Mouse (Mus musculus): ENCODE results near the gene Wnt5b. TPM values are rescaled to one million over a fixed set of nuclear protein-coding genes. Genes with fewer than 3 reads are reported as not detected.

The Wnt5b gene
- polyA plus RNA-seq, 1 experiment from 2014 or later = 6.8 TPM

GRCm38 (mm10) chr6:119460391-119460790 lies 83.8 kb downstream of the Wnt5b start:
- H3K4me3 ChIP-seq (ENCODE audit: low read depth, low read length) = no peak overlapping the region
- 82% methylated on average over 5 of the region's 5 CpGs for WGBS
- H3K27me3 ChIP-seq (ENCODE audit: insufficient read depth, low read length) = no peaks in the 10 kb centered on the region
- DNase-seq (no peak), ATAC-seq (ENCODE audit: insufficient read depth) (no peak)
- H3K27ac ChIP-seq (ENCODE audit: low read depth) = no peak overlapping the region
- H3K4me2 ChIP-seq = no peak overlapping the region
- no peaks in the 10 kb centered on the region for H3K36me3 ChIP-seq (ENCODE audit: insufficient read depth)
- no peak overlapping the region for H3K9ac ChIP-seq
- no peak for TF ChIP-seq CTCF (IDR thresholded peaks at IDR 0.05; ENCODE audit: low read depth)
- no peaks in the 10 kb centered on the region for H3K9me3 ChIP-seq (ENCODE audit: low read depth, low read length)
- no peaks in the 10 kb centered on the region for H3K4me1 ChIP-seq (ENCODE audit: insufficient read depth)

- Histone ChIP-seq H3K27me3 (ENCODE audit: insufficient read depth, low read length) (no peaks in the 10 kb centered on the region), H3K9me3 (ENCODE audit: low read depth, low read length) (no peaks in the 10 kb centered on the region), H3K4me2 (no peak overlapping the region), H3K4me3 (ENCODE audit: low read depth, low read length) (no peak overlapping the region), H3K27ac (ENCODE audit: low read depth) (no peak overlapping the region), H3K4me1 (ENCODE audit: insufficient read depth) (no peaks in the 10 kb centered on the region), H3K9ac (no peak overlapping the region), H3K36me3 (ENCODE audit: insufficient read depth) (no peaks in the 10 kb centered on the region)
- TF ChIP-seq CTCF (IDR thresholded peaks at IDR 0.05; ENCODE audit: low read depth) = no peak
- WGBS = 51% methylated on average over 4 of the region's 4 CpGs
- DNase-seq (no peak), ATAC-seq (ENCODE audit: insufficient read depth) (no peak)
These were observed 85.1 kb downstream of the Wnt5b start for GRCm38 (mm10) chr6:119459041-119459440.

- Histone ChIP-seq H3K9me3 (ENCODE audit: low read depth, low read length) (no peaks in the 10 kb centered on the region), H3K27me3 (ENCODE audit: insufficient read depth, low read length) (no peaks in the 10 kb centered on the region), H3K4me2 (no peak overlapping the region), H3K27ac (ENCODE audit: low read depth) (no peak overlapping the region), H3K36me3 (ENCODE audit: insufficient read depth) (no peaks in the 10 kb centered on the region), H3K4me3 (ENCODE audit: low read depth, low read length) (no peak overlapping the region), H3K4me1 (ENCODE audit: insufficient read depth) (no peaks in the 10 kb centered on the region), H3K9ac (no peak overlapping the region)
- no peak for ATAC-seq (ENCODE audit: insufficient read depth)
- 50% methylated on average over 8 of the region's 8 CpGs for WGBS
- DNase-seq = no peak
- TF ChIP-seq CTCF (IDR thresholded peaks at IDR 0.05; ENCODE audit: low read depth) = no peak
These were observed 86.0 kb downstream of the Wnt5b start for GRCm38 (mm10) chr6:119458166-119458565.

- Histone ChIP-seq H3K4me2 (peak overlapping the region; percentile 57), H3K27ac (ENCODE audit: low read depth) (peak overlapping the region; percentile 39; the same call in 1 of the 2 replicates), H3K9ac (peak overlapping the region; percentile 4), H3K36me3 (ENCODE audit: insufficient read depth) (no peaks in the 10 kb centered on the region), H3K4me3 (ENCODE audit: low read depth, low read length) (peak overlapping the region; percentile 22), H3K4me1 (ENCODE audit: insufficient read depth) (peaks cover 20% of the 10 kb centered on the region), H3K27me3 (ENCODE audit: insufficient read depth, low read length) (0 out of 2 replicates have a peak, but pooled peaks cover 5% of the 10 kb centered on the region), H3K9me3 (ENCODE audit: low read depth, low read length) (no peaks in the 10 kb centered on the region)
- peak; percentile 59 for ATAC-seq (ENCODE audit: insufficient read depth)
- under 1% methylated on average over 15 of the region's 15 CpGs for WGBS
- TF ChIP-seq CTCF (IDR thresholded peaks at IDR 0.05; ENCODE audit: low read depth) = no peak
- peak; percentile 79 for DNase-seq
These were observed 92.1 kb downstream of the Wnt5b start for GRCm38 (mm10) chr6:119451981-119452499.

GRCm38 (mm10) chr6:119450965-119451943 lies 92.9 kb downstream of the Wnt5b start:
- DNase-seq (peak; percentile 71), ATAC-seq (ENCODE audit: insufficient read depth) (no peak)
- Histone ChIP-seq H3K4me3 (ENCODE audit: low read depth, low read length) (peak overlapping the region; percentile 22), H3K27me3 (ENCODE audit: insufficient read depth, low read length) (0 out of 2 replicates have a peak, but pooled peaks cover 5% of the 10 kb centered on the region), H3K36me3 (ENCODE audit: insufficient read depth) (no peaks in the 10 kb centered on the region), H3K4me2 (peak overlapping the region; percentile 57), H3K9me3 (ENCODE audit: low read depth, low read length) (no peaks in the 10 kb centered on the region), H3K9ac (no peak overlapping the region; the same call in 1 of the 2 replicates), H3K27ac (ENCODE audit: low read depth) (peak overlapping the region; percentile 39; the same call in 1 of the 2 replicates), H3K4me1 (ENCODE audit: insufficient read depth) (peaks cover 20% of the 10 kb centered on the region)
- 23% methylated on average over 14 of the region's 14 CpGs for WGBS
- TF ChIP-seq CTCF (IDR thresholded peaks at IDR 0.05; ENCODE audit: low read depth) = no peak

GRCm38 (mm10) chr6:119449060-119449499 lies 95.1 kb downstream of the Wnt5b start:
- H3K9me3 ChIP-seq (ENCODE audit: low read depth, low read length) = no peaks in the 10 kb centered on the region
- ATAC-seq (ENCODE audit: insufficient read depth) = peak; percentile 55
- TF ChIP-seq CTCF (IDR thresholded peaks at IDR 0.05; ENCODE audit: low read depth) = peak; percentile 67
- H3K4me2 ChIP-seq = peak overlapping the region; percentile 72
- no peak overlapping the region for H3K27ac ChIP-seq (ENCODE audit: low read depth)
- peak overlapping the region; percentile 52 for H3K9ac ChIP-seq
- peak overlapping the region; percentile 35 for H3K4me3 ChIP-seq (ENCODE audit: low read depth, low read length)
- WGBS = 3% methylated on average over 23 of the region's 23 CpGs
- H3K4me1 ChIP-seq (ENCODE audit: insufficient read depth) = peaks cover 20% of the 10 kb centered on the region
- H3K27me3 ChIP-seq (ENCODE audit: insufficient read depth, low read length) = 0 out of 2 replicates have a peak, but pooled peaks cover 5% of the 10 kb centered on the region
- DNase-seq = peak; percentile 86
- no peaks in the 10 kb centered on the region for H3K36me3 ChIP-seq (ENCODE audit: insufficient read depth)

All from lung, embryonic 14.5 days (tissue).